Mouse (Mus musculus): ENCODE data around the gene Sap25. TPM values are rescaled to one million over a fixed set of nuclear protein-coding genes. Genes with fewer than 3 reads are reported as not detected.

Sap25 gene
- polyA plus RNA-seq, 1 experiment: 107 TPM

DNA sequence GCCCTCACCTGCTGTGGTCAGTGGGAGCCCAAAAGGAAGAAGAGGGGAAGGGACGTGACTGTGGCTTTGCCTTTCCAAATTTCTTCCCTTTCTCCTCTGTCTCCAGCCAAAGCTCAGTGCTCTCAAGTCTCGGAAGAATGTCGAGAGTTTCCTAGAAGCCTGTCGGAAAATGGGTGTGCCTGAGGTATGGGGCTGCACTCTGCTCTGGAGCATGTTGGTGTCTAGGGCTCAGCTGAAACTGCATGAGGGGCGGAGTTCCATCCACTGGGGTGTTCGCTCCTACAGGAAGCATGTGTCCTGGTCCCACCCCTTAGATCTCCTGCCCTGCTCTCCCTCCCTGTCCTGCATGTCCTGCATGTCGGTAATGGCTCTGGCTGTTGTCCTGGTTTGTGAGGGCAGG, 1.7 kb upstream of the Sap25 start:
- no peak overlapping the region for H3K27ac ChIP-seq (ENCODE audit: insufficient read depth, low read depth, low read length)
- TF ChIP-seq POLR2A (IDR thresholded peaks at IDR 0.05; ENCODE audit: borderline replicate concordance, low read depth, low read length) (no peak), CTCF (IDR thresholded peaks at IDR 0.05; ENCODE audit: low read depth, low read length) (no peak)
- no peak overlapping the region for H3K4me3 ChIP-seq (ENCODE audit: insufficient read depth, low read length)
- H3K4me1 ChIP-seq (ENCODE audit: control insufficient read depth, insufficient read depth, low read length): no peaks in the 10 kb centered on the region

DNA sequence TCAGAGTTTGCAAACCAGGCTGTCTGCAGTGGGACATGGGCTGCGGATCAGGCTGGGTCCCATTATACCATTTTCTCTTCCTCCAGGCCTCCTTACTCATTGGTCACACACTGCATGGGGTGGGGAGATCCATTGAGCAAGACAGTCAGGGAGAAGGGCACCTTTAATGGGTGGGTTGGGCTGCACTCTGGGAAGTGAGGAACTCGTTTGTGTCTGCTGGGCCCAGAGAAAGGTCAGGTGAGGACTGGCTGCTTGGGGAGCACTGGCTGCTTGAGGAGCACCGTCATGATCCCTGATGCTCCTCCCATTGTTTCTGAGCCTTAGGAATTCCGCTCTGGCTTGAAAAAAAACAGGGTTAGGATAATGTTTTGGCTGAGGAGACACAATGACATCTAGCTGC, 1.8 kb downstream of the Sap25 start:
- Histone ChIP-seq H3K4me3 (ENCODE audit: insufficient read depth, low read length) (no peak overlapping the region), H3K4me1 (ENCODE audit: control insufficient read depth, insufficient read depth, low read length) (no peaks in the 10 kb centered on the region), H3K27ac (ENCODE audit: insufficient read depth, low read depth, low read length) (no peak overlapping the region)
- TF ChIP-seq CTCF (IDR thresholded peaks at IDR 0.05; ENCODE audit: low read depth, low read length) (no peak), POLR2A (IDR thresholded peaks at IDR 0.05; ENCODE audit: borderline replicate concordance, low read depth, low read length) (no peak)

DNA sequence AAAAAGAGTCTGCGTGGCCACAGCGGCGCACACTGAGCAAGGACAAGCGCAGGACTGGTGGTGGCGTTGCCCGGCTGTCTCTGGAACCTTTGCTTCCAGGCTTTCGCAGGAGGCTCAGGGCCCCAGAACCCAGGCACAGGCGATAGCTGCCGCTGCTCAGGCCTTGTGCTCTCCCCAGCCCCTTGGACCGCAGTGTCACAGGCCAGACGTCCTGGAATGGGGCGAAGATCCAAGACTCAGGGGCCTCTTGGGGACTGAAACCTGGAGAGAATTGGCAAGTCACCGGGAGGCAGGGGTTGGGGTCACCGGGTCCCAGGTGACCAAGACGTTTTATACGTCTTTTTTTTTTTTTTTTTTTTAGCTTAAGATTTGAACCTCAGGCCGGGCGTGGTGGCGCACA, 3.4 kb downstream of the Sap25 start:
- Histone ChIP-seq H3K27ac (ENCODE audit: insufficient read depth, low read depth, low read length) (no peak overlapping the region), H3K4me3 (ENCODE audit: insufficient read depth, low read length) (no peak overlapping the region), H3K4me1 (ENCODE audit: control insufficient read depth, insufficient read depth, low read length) (no peaks in the 10 kb centered on the region)
- TF ChIP-seq CTCF (IDR thresholded peaks at IDR 0.05; ENCODE audit: low read depth, low read length): no peak
- TF ChIP-seq POLR2A (IDR thresholded peaks at IDR 0.05; ENCODE audit: borderline replicate concordance, low read depth, low read length): no peak

DNA sequence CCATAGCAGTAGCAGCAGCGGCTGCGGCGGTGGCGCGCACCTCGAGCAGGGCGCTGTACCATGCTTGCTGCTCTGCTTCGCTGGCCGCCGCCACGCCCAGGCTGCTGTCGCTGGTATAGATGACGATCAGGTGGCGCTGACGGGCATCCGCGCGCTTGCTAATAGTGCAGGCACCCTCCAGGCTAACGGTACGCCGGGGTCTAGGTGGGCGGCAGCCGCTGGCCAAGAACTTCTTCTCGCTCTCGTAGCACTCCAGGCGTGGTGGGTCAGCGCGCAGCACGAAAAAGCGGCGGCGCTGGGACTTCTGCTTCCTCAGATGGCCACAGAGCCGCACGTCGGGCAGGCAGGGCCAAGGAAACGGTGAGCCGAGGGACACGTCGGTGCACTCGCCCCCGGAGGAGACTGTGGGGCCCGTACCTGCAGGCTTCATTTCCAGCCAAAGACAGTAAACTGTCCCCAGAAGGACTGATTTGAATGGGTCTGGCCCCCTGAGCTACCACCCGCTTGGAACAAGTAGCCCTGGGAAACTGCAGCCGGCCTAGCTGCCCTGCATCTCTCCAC, 4.0 kb downstream of the Sap25 start:
- no peaks in the 10 kb centered on the region for H3K4me1 ChIP-seq (ENCODE audit: control insufficient read depth, insufficient read depth, low read length)
- peak overlapping the region; percentile 36 for H3K4me3 ChIP-seq (ENCODE audit: insufficient read depth, low read length)
- H3K27ac ChIP-seq (ENCODE audit: insufficient read depth, low read depth, low read length): no peak overlapping the region
- no peak for TF ChIP-seq CTCF (IDR thresholded peaks at IDR 0.05; ENCODE audit: low read depth, low read length)

DNA sequence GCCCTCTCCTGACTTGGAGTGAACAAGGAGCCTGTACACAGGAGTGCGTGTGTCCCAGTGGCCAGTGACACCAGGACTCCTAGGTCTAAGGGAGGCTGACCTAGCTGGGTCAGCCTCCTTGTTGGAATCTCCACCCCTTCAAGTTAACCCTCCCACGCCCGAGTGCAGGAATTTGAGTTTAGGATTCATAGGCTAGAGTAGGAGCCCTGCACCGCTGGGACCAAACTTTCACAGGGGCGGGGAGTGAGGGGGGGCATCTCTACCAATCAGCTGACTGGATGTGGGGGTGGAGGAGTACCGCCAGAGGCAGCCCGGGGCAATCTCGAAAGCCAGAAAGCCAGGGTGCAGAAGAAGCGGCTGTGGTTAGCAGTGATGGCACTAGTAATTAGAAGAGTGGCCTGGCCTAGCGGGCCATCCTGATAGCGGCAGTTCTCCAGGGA, 4.5 kb downstream of the Sap25 start, which contains the start of gene Irs3:
Gene Irs3, minus strand, starts transcription at position 63 of the 440 bp plus-strand sequence.
- no peaks in the 10 kb centered on the region for H3K4me1 ChIP-seq (ENCODE audit: control insufficient read depth, insufficient read depth, low read length)

DNA sequence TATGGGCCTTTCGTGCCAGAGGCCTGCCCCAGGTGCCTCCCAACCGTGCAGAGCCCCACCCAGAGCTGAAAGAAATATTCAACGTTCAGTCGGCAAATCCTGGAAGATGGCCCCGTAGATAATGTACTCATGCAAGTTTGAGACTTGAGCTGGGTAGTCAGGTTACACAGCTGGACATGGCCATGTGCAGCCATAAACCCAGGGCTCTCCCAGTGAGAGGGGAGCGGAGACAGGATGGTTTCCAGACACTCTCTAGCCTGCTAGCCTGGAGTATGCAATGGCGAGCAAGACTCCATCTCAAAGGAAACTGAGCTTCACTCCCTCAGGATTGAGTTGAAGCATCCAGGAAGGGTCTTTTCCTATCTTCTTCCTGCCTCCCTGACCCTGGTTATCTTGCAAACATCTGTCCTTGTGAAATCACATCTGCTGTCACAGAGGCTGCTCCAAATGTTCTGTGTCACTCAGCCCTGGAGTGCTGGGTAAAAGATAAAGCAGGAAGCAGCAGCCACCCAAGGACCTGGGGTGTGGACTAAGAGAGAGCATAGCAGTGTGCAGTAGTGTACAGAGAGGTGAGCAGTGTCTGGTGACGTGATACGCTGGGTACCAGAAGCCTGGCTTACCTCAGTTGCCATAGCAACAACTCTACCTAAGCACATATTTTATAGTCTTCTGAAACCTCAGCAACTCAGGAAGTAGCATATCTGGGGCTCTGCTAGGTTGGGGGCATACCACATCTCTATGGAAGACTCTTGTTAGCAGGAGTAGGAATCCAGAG, 6.9 kb downstream of the Sap25 start:
- Histone ChIP-seq H3K4me1 (ENCODE audit: control insufficient read depth, insufficient read depth, low read length) (0 out of 2 replicates have a peak, but pooled peaks cover 4% of the 10 kb centered on the region), H3K4me3 (ENCODE audit: insufficient read depth, low read length) (no peak overlapping the region), H3K27ac (ENCODE audit: insufficient read depth, low read depth, low read length) (no peak overlapping the region)
- no peak for TF ChIP-seq POLR2A (IDR thresholded peaks at IDR 0.05; ENCODE audit: borderline replicate concordance, low read depth, low read length)
- no peak for TF ChIP-seq CTCF (IDR thresholded peaks at IDR 0.05; ENCODE audit: low read depth, low read length)

More for the DNA sequence above, 4.5 kb downstream of the Sap25 start, which contains the start of gene Irs3:
- peak within 1 kb of the TSS; percentile 36 for H3K4me3 ChIP-seq (ENCODE audit: insufficient read depth, low read length)
- TF ChIP-seq POLR2A (IDR thresholded peaks at IDR 0.05; ENCODE audit: borderline replicate concordance, low read depth, low read length) (no peak), CTCF (IDR thresholded peaks at IDR 0.05; ENCODE audit: low read depth, low read length) (no peak)
- no peak within 1 kb of the TSS for H3K27ac ChIP-seq (ENCODE audit: insufficient read depth, low read depth, low read length)

DNA sequence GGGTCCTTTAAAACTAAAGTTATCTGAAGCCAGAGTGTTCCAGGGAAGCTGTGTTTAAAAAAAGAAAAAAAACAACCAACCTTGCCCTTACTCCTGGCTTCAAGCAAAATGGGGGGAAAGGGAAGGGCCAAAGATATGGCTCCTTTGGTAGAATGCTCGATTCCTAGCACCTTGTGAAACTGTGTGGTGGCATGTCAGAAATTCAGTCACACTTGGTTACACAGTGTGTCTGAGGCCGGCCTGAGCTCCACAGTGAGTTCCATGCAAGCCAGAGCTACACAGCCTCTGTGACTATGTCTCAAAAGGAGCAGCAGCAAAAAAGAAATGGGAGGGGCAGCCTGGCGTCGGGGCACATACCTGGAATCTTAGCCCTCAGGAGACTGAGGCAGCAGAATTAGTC, 8.1 kb downstream of the Sap25 start:
- 0 out of 2 replicates have a peak, but pooled peaks cover 4% of the 10 kb centered on the region for H3K4me1 ChIP-seq (ENCODE audit: control insufficient read depth, insufficient read depth, low read length)
- no peak overlapping the region for H3K4me3 ChIP-seq (ENCODE audit: insufficient read depth, low read length)
- H3K27ac ChIP-seq (ENCODE audit: insufficient read depth, low read depth, low read length): no peak overlapping the region
- TF ChIP-seq POLR2A (IDR thresholded peaks at IDR 0.05; ENCODE audit: borderline replicate concordance, low read depth, low read length) (no peak), CTCF (IDR thresholded peaks at IDR 0.05; ENCODE audit: low read depth, low read length) (no peak)

DNA sequence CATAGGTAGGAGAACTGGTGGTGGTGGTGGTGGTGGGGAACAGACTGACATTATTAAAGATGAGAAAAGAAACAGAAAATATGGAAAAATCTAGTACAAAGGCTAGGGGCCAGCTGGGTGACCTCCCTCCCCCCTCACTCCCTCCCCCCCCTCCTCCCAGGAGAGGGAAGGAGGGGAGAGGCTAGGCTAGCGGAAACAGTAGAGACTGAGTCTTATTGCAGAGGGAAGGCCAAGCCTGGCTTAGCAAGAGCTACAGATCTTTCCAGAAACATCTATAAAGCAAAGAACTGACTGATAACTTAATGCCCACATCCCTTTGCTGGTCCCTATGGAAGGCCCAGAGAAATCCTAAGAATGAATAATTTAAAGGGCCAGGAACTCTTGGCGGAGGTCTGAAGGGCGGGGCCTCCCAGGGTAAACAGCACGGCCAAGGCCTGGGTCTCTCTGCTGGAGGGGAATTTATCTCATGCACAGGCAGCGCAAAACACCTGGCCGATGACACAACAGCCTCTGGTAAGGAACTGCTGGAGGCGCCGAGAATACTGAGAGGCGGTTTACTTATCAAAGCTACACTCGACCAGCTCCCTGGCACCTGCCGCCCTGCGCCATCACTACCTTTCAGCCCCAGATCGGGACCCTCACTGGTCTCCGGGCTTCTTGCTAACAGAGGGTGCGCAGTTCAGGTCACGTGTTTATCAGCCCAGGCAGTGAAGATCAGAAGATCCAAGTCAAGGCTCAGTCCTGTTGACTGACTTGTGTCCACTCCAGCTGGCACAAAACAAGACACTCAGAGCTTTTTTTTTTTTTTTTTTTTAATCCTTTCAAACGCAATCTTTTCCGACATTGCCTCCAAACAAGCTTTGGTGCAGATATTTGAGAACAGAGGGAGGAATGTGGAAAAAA, 8.8 kb downstream of the Sap25 start:
- H3K27ac ChIP-seq (ENCODE audit: insufficient read depth, low read depth, low read length): no peak overlapping the region
- H3K4me3 ChIP-seq (ENCODE audit: insufficient read depth, low read length): no peak overlapping the region
- TF ChIP-seq POLR2A (IDR thresholded peaks at IDR 0.05; ENCODE audit: borderline replicate concordance, low read depth, low read length) (no peak), CTCF (IDR thresholded peaks at IDR 0.05; ENCODE audit: low read depth, low read length) (no peak)
- H3K4me1 ChIP-seq (ENCODE audit: control insufficient read depth, insufficient read depth, low read length): 0 out of 2 replicates have a peak, but pooled peaks cover 4% of the 10 kb centered on the region

DNA sequence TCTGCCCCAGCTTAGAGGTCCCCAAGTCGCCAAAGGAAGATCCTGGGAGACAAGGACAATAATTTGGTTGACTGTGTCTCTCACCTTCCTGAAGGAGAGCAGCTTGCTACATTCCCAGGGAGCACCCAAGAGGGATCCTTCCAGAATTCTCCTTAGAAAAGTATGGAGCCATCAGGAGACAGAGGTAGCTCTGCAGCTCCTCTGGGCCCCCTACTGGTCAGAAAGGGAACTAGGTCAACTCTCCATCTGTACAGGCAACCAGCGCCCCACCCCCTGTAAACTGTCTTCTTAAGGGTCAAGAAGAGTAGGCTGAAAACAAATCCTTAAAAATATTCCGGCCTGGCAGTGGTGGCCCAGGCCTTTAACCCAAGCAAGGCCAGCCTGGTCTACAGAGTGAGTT, 11.3 kb downstream of the Sap25 start:
- Histone ChIP-seq H3K27ac (ENCODE audit: insufficient read depth, low read depth, low read length) (no peak overlapping the region), H3K4me3 (ENCODE audit: insufficient read depth, low read length) (no peak overlapping the region), H3K4me1 (ENCODE audit: control insufficient read depth, insufficient read depth, low read length) (0 out of 2 replicates have a peak, but pooled peaks cover 8% of the 10 kb centered on the region)
- TF ChIP-seq CTCF (IDR thresholded peaks at IDR 0.05; ENCODE audit: low read depth, low read length) (peak; percentile 77), POLR2A (IDR thresholded peaks at IDR 0.05; ENCODE audit: borderline replicate concordance, low read depth, low read length) (no peak)

Measured in bone marrow macrophage, adult 2 months (primary cell).